Mouse (Mus musculus): ENCODE results near the gene Hbq1b.
"Not testable (repeated sequence)": the region's sequence is repeated elsewhere in the genome, so short reads cannot be mapped to it uniquely, and the experiment has no call there.

Hbq1b gene

GRCm38 (mm10) chr11:32267964-32268363, 18.8 kb upstream of the Hbq1b start:
- DNase-seq (ENCODE audit: low read depth) = no peak

GRCm38 (mm10) chr11:32268952-32269351, 17.8 kb upstream of the Hbq1b start:
- DNase-seq (ENCODE audit: low read depth) = no peak

GRCm38 (mm10) chr11:32271178-32271577, 15.6 kb upstream of the Hbq1b start:
- DNase-seq (ENCODE audit: low read depth) = no peak

GRCm38 (mm10) chr11:32276347-32276746, 10.4 kb upstream of the Hbq1b start, which contains the start of gene Hba-x:
Hba-x (plus strand) TSS chr11:32276400.
- DNase-seq (ENCODE audit: low read depth) = no peak

GRCm38 (mm10) chr11:32277736-32278457, 8.9 kb upstream of the Hbq1b start:
- DNase-seq (ENCODE audit: low read depth) = no peak

GRCm38 (mm10) chr11:32278458-32278957, 8.3 kb upstream of the Hbq1b start:
- DNase-seq (ENCODE audit: low read depth) = no peak

GRCm38 (mm10) chr11:32280646-32281045, 6.1 kb upstream of the Hbq1b start:
- DNase-seq (ENCODE audit: low read depth) = no peak

GRCm38 (mm10) chr11:32281416-32282144, 5.2 kb upstream of the Hbq1b start:
- no peak for DNase-seq (ENCODE audit: low read depth)

GRCm38 (mm10) chr11:32283091-32283777, 3.5 kb upstream of the Hbq1b start, which contains the start of gene Hba-a1:
Hba-a1 (plus strand) TSS chr11:32283511.
- DNase-seq (ENCODE audit: low read depth) = not testable (repeated sequence)

- not testable (repeated sequence) for DNase-seq (ENCODE audit: low read depth)
These were observed 2.2 kb upstream of the Hbq1b start for GRCm38 (mm10) chr11:32284582-32284981.

GRCm38 (mm10) chr11:32285031-32285775, 1.6 kb upstream of the Hbq1b start:
- no peak for DNase-seq (ENCODE audit: low read depth)

GRCm38 (mm10) chr11:32285887-32286286, 878 bp upstream of the Hbq1b start:
- not testable (repeated sequence) for DNase-seq (ENCODE audit: low read depth)

GRCm38 (mm10) chr11:32287493-32287825, 694 bp downstream of the Hbq1b start:
- no peak for DNase-seq (ENCODE audit: low read depth)

GRCm38 (mm10) chr11:32292819-32293218, 6.1 kb downstream of the Hbq1b start:
- DNase-seq (ENCODE audit: low read depth) = not testable (repeated sequence)

GRCm38 (mm10) chr11:32293479-32293878, 6.7 kb downstream of the Hbq1b start:
- not testable (repeated sequence) for DNase-seq (ENCODE audit: low read depth)

- DNase-seq (ENCODE audit: low read depth) = not testable (repeated sequence)
These were observed 9.4 kb downstream of the Hbq1b start, which contains the start of gene Hba-a2 for GRCm38 (mm10) chr11:32296203-32296602. Hba-a2 (plus strand) TSS chr11:32296489.

GRCm38 (mm10) chr11:32297417-32297816, 10.7 kb downstream of the Hbq1b start:
- not testable (repeated sequence) for DNase-seq (ENCODE audit: low read depth)

GRCm38 (mm10) chr11:32297866-32298531, 11.2 kb downstream of the Hbq1b start:
- DNase-seq (ENCODE audit: low read depth) = no peak

GRCm38 (mm10) chr11:32298532-32298918, 11.8 kb downstream of the Hbq1b start:
- DNase-seq (ENCODE audit: low read depth) = no peak

GRCm38 (mm10) chr11:32299865-32300264, 13.1 kb downstream of the Hbq1b start, which contains the start of gene Hbq1a:
Hbq1a (plus strand) TSS chr11:32300069.
- DNase-seq (ENCODE audit: low read depth) = not testable (repeated sequence)

All from c-Kit-positive CD71-positive TER-119-negative erythroid progenitor cells, embryonic 14.5 days (primary cell).